Comparison of ENCODE assay signal across 8 mouse cellular contexts in the genomic region with DNA sequence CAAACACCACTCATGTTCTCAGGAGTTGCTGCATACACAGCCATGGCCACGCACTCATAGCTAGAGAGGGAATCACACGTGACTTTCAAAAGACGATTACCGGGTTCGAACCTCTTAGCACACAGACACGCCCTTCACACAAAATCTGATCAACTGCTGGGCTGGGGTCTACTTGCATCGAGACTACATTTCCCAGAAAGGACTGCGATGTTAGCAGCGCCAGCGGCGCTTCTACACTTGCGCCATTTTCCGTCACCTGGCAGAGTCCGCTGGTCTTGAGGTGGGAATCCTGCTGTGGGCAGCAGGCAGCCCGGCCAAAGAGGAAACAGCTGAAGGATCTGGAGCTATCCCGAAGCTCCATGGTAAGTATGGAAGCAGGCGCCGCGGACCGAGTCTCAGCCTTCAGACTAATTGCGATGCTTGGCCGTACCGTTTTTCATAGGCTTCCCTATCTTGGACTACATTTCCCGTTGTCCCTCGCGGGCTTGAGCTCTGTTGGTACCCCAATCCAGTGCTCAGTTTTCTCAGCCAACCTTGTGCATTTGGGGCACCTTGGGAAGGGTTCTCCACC. TPM values are rescaled to one million over a fixed set of nuclear protein-coding genes. Genes with fewer than 3 reads are reported as not detected.
DNase-seq lines count a peak whose midpoint lies in the region; ATAC-seq and TF ChIP-seq lines count a peak whose summit lies in the region.

A gene (plus strand): TSS at position 259 of the 571 bp plus-strand sequence.

- peak within 1 kb of the TSS; percentile 68 for H3K4me3 ChIP-seq in erythroblast, embryonic 14.5 days (replicated peaks)
- peak within 1 kb of the TSS; percentile 69 for H3K4me3 ChIP-seq in embryonic facial prominence, embryonic 15.5 days (replicated peaks)
- peak within 1 kb of the TSS; percentile 80 for H3K4me3 ChIP-seq in heart, embryonic 12.5 days
- H3K4me3 ChIP-seq in kidney, embryonic 14.5 days (ENCODE audit: low read length) = peak within 1 kb of the TSS; percentile 69
- H3K4me3 ChIP-seq in limb, embryonic 14.5 days (replicated peaks; ENCODE audit: low read length) = peak within 1 kb of the TSS; percentile 56
- peak within 1 kb of the TSS; percentile 59 for H3K4me3 ChIP-seq in midbrain, embryonic 14.5 days (replicated peaks; ENCODE audit: low read depth, low read length)
- peak within 1 kb of the TSS; percentile 66 for H3K4me3 ChIP-seq in stomach, embryonic 15.5 days (replicated peaks)

- no peaks in the 10 kb centered on the region; the same call in 1 of the 2 replicates for H3K27me3 ChIP-seq in erythroblast, embryonic 14.5 days (ENCODE audit: control insufficient read depth)
- H3K27me3 ChIP-seq in embryonic facial prominence, embryonic 15.5 days = no peaks in the 10 kb centered on the region
- H3K27me3 ChIP-seq in heart, embryonic 12.5 days (replicated peaks) = no peaks in the 10 kb centered on the region
- no peaks in the 10 kb centered on the region for H3K27me3 ChIP-seq in kidney, embryonic 14.5 days (ENCODE audit: control insufficient read depth, insufficient read depth, low read length)
- no peaks in the 10 kb centered on the region for H3K27me3 ChIP-seq in limb, embryonic 14.5 days (ENCODE audit: control insufficient read depth, insufficient read depth, low read length)
- no peaks in the 10 kb centered on the region for H3K27me3 ChIP-seq in midbrain, embryonic 14.5 days (ENCODE audit: control insufficient read depth, insufficient read depth, low read length)
- H3K27me3 ChIP-seq in stomach, embryonic 15.5 days (replicated peaks) = no peaks in the 10 kb centered on the region

- peak; percentile 86 for DNase-seq in limb, embryonic 14.5 days (ENCODE audit: low spot score)
- peak; percentile 92 for DNase-seq in midbrain, embryonic 14.5 days

- under 1% methylated on average over 26 of the region's 26 CpGs for WGBS in embryonic facial prominence, embryonic 15.5 days
- WGBS in heart, embryonic 12.5 days = under 1% methylated on average over 26 of the region's 26 CpGs
- WGBS in kidney, embryonic 14.5 days = 1% methylated on average over 26 of the region's 26 CpGs
- 1% methylated on average over 26 of the region's 26 CpGs for WGBS in limb, embryonic 14.5 days
- under 1% methylated on average over 26 of the region's 26 CpGs for WGBS in midbrain, embryonic 14.5 days
- under 1% methylated on average over 26 of the region's 26 CpGs for WGBS in stomach, embryonic 15.5 days

- peak within 1 kb of the TSS; percentile 61; the same call in 1 of the 2 replicates for H3K27ac ChIP-seq in embryonic facial prominence, embryonic 15.5 days (replicated peaks)
- no peak within 1 kb of the TSS for H3K27ac ChIP-seq in heart, embryonic 12.5 days (ENCODE audit: poor library complexity, severe bottlenecking)
- H3K27ac ChIP-seq in kidney, embryonic 14.5 days (ENCODE audit: low read depth, low read length) = no peak within 1 kb of the TSS
- 0 out of 2 replicates have a peak within 1 kb of the TSS, but pooled peaks have one; percentile 34 for H3K27ac ChIP-seq in limb, embryonic 14.5 days (replicated peaks; ENCODE audit: low read depth, low read length)
- peak within 1 kb of the TSS; percentile 82 for H3K27ac ChIP-seq in midbrain, embryonic 14.5 days (replicated peaks; ENCODE audit: low read depth, low read length)
- H3K27ac ChIP-seq in stomach, embryonic 15.5 days = no peak within 1 kb of the TSS

- H3K9ac ChIP-seq in embryonic facial prominence, embryonic 15.5 days = peak within 1 kb of the TSS; percentile 12; the same call in 1 of the 2 replicates
- peak within 1 kb of the TSS; percentile 69 for H3K9ac ChIP-seq in heart, embryonic 12.5 days
- peak within 1 kb of the TSS; percentile 44; the same call in 1 of the 2 replicates for H3K9ac ChIP-seq in kidney, embryonic 14.5 days (ENCODE audit: low read depth, low read length)
- peak within 1 kb of the TSS; percentile 59 for H3K9ac ChIP-seq in limb, embryonic 14.5 days (ENCODE audit: low read depth, low read length, severe bottlenecking)
- peak within 1 kb of the TSS; percentile 67 for H3K9ac ChIP-seq in midbrain, embryonic 14.5 days (replicated peaks; ENCODE audit: low read length)
- H3K9ac ChIP-seq in stomach, embryonic 15.5 days = no peak within 1 kb of the TSS; the same call in 1 of the 2 replicates

- ATAC-seq in erythroblast, adult 5-6 weeks (replicated peaks; ENCODE audit: low FRiP score, poor library complexity, severe bottlenecking) = no peak
- peak; percentile 85 for ATAC-seq in embryonic facial prominence, embryonic 15.5 days (ENCODE audit: insufficient number of reproducible peaks, low FRiP score, low TSS enrichment, low read depth)
- ATAC-seq in heart, embryonic 12.5 days (ENCODE audit: insufficient number of reproducible peaks, low FRiP score) = peak; percentile 73
- peak; percentile 92 for ATAC-seq in kidney, embryonic 14.5 days (ENCODE audit: low FRiP score, low TSS enrichment)
- peak; percentile 94 for ATAC-seq in limb, embryonic 14.5 days (ENCODE audit: low FRiP score, low read depth)
- peak; percentile 92 for ATAC-seq in midbrain, embryonic 14.5 days (ENCODE audit: low FRiP score, low TSS enrichment)
- peak; percentile 91 for ATAC-seq in stomach, embryonic 15.5 days (ENCODE audit: insufficient read depth, low FRiP score, low read depth)

- peaks cover 7% of the 10 kb centered on the region for H3K4me1 ChIP-seq in erythroblast, embryonic 14.5 days (ENCODE audit: control insufficient read depth)
- no peaks in the 10 kb centered on the region for H3K4me1 ChIP-seq in embryonic facial prominence, embryonic 15.5 days
- H3K4me1 ChIP-seq in heart, embryonic 12.5 days (replicated peaks) = no peaks in the 10 kb centered on the region
- no peaks in the 10 kb centered on the region for H3K4me1 ChIP-seq in kidney, embryonic 14.5 days (ENCODE audit: control insufficient read depth, insufficient read depth, low read length)
- H3K4me1 ChIP-seq in limb, embryonic 14.5 days (ENCODE audit: control insufficient read depth, insufficient read depth, low read length) = peaks cover 4% of the 10 kb centered on the region; the same call in 1 of the 2 replicates
- H3K4me1 ChIP-seq in midbrain, embryonic 14.5 days (ENCODE audit: control insufficient read depth, insufficient read depth, low read length) = peaks cover 4% of the 10 kb centered on the region; the same call in 1 of the 2 replicates
- H3K4me1 ChIP-seq in stomach, embryonic 15.5 days = no peaks in the 10 kb centered on the region

- H3K4me2 ChIP-seq in embryonic facial prominence, embryonic 15.5 days (replicated peaks) = peak within 1 kb of the TSS; percentile 48
- peak within 1 kb of the TSS; percentile 61 for H3K4me2 ChIP-seq in heart, embryonic 12.5 days
- peak within 1 kb of the TSS; percentile 41 for H3K4me2 ChIP-seq in kidney, embryonic 14.5 days (replicated peaks; ENCODE audit: low read depth, low read length)
- H3K4me2 ChIP-seq in limb, embryonic 14.5 days (replicated peaks; ENCODE audit: low read depth, low read length, severe bottlenecking) = peak within 1 kb of the TSS; percentile 43
- H3K4me2 ChIP-seq in midbrain, embryonic 14.5 days (ENCODE audit: low read length) = peak within 1 kb of the TSS; percentile 59
- peak within 1 kb of the TSS; percentile 54 for H3K4me2 ChIP-seq in stomach, embryonic 15.5 days

- H3K9me3 ChIP-seq in erythroblast, embryonic 14.5 days (ENCODE audit: control insufficient read depth, low read length) = no peaks in the 10 kb centered on the region
- H3K9me3 ChIP-seq in embryonic facial prominence, embryonic 15.5 days (replicated peaks) = no peaks in the 10 kb centered on the region
- no peaks in the 10 kb centered on the region for H3K9me3 ChIP-seq in heart, embryonic 12.5 days (replicated peaks)
- H3K9me3 ChIP-seq in kidney, embryonic 14.5 days (ENCODE audit: control insufficient read depth, low read length) = no peaks in the 10 kb centered on the region
- H3K9me3 ChIP-seq in limb, embryonic 14.5 days (ENCODE audit: control insufficient read depth, low read length) = no peaks in the 10 kb centered on the region
- no peaks in the 10 kb centered on the region for H3K9me3 ChIP-seq in midbrain, embryonic 14.5 days (ENCODE audit: control insufficient read depth, low read length)
- no peaks in the 10 kb centered on the region for H3K9me3 ChIP-seq in stomach, embryonic 15.5 days

- H3K36me3 ChIP-seq in erythroblast, embryonic 14.5 days (ENCODE audit: control insufficient read depth) = no peaks in the 10 kb centered on the region
- H3K36me3 ChIP-seq in embryonic facial prominence, embryonic 15.5 days = no peaks in the 10 kb centered on the region
- no peaks in the 10 kb centered on the region for H3K36me3 ChIP-seq in heart, embryonic 12.5 days
- H3K36me3 ChIP-seq in kidney, embryonic 14.5 days (ENCODE audit: control insufficient read depth, insufficient read depth, low read length) = no peaks in the 10 kb centered on the region
- no peaks in the 10 kb centered on the region for H3K36me3 ChIP-seq in limb, embryonic 14.5 days (ENCODE audit: control insufficient read depth, insufficient read depth, low read length)
- H3K36me3 ChIP-seq in midbrain, embryonic 14.5 days (ENCODE audit: control insufficient read depth, insufficient read depth, low read length) = no peaks in the 10 kb centered on the region
- no peaks in the 10 kb centered on the region for H3K36me3 ChIP-seq in stomach, embryonic 15.5 days

- TF ChIP-seq POLR2A in limb, embryonic 14.5 days (IDR thresholded peaks at IDR 0.05; ENCODE audit: borderline replicate concordance, extremely low read depth, insufficient read depth, insufficient read length) = no peak

RNA-seq across cellular contexts. Expression of the gene that starts here (rescaled TPM):
- not detected in 2 replicates for polyA plus RNA-seq in erythroblast, embryonic 14.5 days (2012)
- total RNA-seq in erythroblast, adult 5-6 weeks (2015; ENCODE audit: low replicate concordance) = not detected in 2 replicates
- total RNA-seq in erythroblast, adult 5-6 weeks (2017; ENCODE audit: low replicate concordance) = not detected in 2 replicates
- 1.8 and 1.9 TPM in 2 replicates for polyA plus RNA-seq in embryonic facial prominence, embryonic 15.5 days (2015; fragmentation: Nextera tagmentation; extraction: Ambion mirVana)
- 1.1 and 1.6 TPM in 2 replicates for polyA plus RNA-seq in heart, embryonic 12.5 days (2016; fragmentation: Nextera tagmentation; extraction: Ambion mirVana)
- 2.6 TPM in 2 replicates for polyA plus RNA-seq in kidney, embryonic 14.5 days (2014; fragmentation: Nextera tagmentation; extraction: Ambion mirVana)
- 1.4 and 1.9 TPM in 2 replicates for polyA plus RNA-seq in limb, embryonic 14.5 days (2012; rRNA removed)
- 1.1 and 1.9 TPM in 2 replicates for polyA plus RNA-seq in limb, embryonic 14.5 days (2014; fragmentation: Nextera tagmentation; extraction: Ambion mirVana)
- polyA plus RNA-seq in midbrain, embryonic 14.5 days (2014; fragmentation: Nextera tagmentation; extraction: Ambion mirVana) = 5.5 and 5.7 TPM in 2 replicates
- 1.6 and 2.7 TPM in 2 replicates for polyA plus RNA-seq in stomach, embryonic 15.5 days (2015; fragmentation: Nextera tagmentation; extraction: Ambion mirVana)

Comparison
In these comparisons a context has a peak if more than half of its experiments do, and no peak if none do; other contexts are left out.
1. H3K27ac ChIP-seq: peak in embryonic facial prominence, embryonic 15.5 days (single experiment), limb, embryonic 14.5 days (single experiment) and midbrain, embryonic 14.5 days (single experiment); none in heart, embryonic 12.5 days (single experiment), kidney, embryonic 14.5 days (single experiment) and stomach, embryonic 15.5 days (single experiment).
2. Peak in every context shown above with its lines, with median percentiles within 50 percentile points of each other: H3K4me3 ChIP-seq and H3K4me2 ChIP-seq.